Mouse (Mus musculus) CD4-positive helper T cell, adult 2 months (primary cell): Measurements from ENCODE around the gene Sh3bgrl2.
"Not testable (repeated sequence)": the region's sequence is repeated elsewhere in the genome, so short reads cannot be mapped to it uniquely, and the experiment has no call there.

Experiments
- DNase-seq: peaks from one replicate; pipeline ENCODE4 v3.0.0-alpha.2; 2012; ENCODE audit warnings: low read depth, missing footprints, low spot score

Sh3bgrl2 gene

DNA sequence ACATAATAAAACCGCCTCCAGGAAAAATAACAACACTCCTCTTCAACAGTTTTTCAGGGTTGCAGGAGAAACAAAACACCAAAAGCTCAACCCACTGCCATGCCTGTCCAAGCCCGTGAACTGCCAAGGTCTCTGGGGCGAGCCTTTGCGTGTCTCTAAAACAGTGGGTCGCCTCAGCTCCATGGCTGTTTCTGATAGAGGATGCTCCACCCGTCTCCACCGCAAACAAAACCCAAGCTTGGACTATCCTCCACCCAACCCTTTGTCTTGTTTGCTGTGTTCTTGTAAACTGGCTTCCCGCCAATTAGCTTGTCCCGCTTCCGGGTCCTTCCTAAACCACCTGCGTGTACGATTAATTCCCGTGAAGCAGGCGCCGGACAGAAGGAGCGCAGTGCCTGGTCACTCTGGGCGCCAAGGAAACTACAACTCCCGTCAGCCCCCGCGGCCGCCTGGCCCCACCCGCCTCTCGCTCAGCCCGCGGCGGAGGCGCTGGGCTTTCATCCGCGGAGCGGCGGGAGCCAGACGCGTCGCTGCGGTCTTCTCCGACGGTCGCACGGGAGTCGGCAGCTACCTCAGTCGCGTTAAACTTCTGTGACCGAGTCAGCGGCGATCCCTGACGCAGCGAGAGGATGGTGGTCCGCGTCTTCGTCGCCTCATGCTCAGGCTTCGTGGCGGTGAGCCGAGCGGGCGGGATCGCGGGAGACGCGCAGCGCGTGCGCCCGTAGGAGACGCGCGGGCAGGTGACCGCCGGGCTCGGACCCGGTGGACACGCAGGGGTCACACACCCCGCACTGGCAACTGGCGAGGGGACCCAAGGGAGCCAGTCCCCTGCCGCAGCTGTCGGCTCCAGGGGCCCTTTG is at the start of gene Sh3bgrl2:
Sh3bgrl2 (plus strand) TSS at position 498 of the 860 bp plus-strand sequence.
- DNase-seq, result peak; percentile 50

DNA sequence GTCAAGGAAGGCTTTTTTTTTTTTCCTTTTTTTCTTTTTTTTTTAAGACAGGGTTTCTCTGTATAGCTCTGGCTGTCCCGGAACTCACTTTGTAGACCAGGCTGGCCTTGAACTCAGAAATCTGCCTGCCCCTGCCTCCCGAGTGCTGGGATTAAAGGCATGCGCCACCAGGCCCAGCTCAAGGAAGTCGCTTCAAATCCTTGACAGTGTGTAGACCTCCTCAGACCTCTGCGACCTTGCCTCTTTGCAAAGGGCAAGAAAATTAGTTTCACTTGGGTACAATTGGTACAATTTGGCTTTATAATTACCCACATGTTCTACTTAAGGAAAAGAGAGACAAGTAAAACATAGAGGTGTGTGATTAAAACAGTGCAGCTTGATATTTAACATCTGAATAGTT is 29.0 kb upstream of the Sh3bgrl2 start:
- not testable (repeated sequence) for DNase-seq

DNA sequence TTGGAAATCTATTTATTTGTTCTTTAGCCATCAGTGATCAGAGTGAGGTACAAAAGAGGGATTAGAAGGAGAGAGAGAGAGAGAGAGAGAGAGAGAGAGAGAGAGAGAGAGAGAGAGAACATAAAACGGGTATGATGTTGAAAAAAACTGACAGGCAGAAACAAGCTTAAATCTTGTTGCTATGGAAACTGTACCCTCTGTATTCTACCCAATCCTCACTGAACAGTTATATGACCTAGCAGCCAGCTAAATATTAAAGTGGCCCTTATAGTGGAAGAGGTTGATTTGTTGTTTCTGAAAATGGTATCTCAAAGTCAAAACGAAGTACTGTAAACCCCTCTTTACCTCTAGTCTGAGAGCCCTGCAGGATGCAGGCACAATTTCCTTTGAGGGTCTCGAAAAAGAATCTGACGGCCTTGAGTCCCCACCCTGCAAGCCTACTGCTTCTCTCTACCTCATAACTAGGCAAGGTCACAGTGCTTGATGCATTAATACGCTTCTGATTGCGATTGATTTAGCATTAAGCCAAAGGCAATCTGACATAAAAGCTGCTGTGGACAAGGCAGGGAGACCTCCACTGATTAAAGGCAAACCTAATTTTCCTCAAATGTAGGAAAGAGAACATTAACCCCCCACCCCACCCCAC is 28.5 kb upstream of the Sh3bgrl2 start:
- DNase-seq, result no peak

DNA sequence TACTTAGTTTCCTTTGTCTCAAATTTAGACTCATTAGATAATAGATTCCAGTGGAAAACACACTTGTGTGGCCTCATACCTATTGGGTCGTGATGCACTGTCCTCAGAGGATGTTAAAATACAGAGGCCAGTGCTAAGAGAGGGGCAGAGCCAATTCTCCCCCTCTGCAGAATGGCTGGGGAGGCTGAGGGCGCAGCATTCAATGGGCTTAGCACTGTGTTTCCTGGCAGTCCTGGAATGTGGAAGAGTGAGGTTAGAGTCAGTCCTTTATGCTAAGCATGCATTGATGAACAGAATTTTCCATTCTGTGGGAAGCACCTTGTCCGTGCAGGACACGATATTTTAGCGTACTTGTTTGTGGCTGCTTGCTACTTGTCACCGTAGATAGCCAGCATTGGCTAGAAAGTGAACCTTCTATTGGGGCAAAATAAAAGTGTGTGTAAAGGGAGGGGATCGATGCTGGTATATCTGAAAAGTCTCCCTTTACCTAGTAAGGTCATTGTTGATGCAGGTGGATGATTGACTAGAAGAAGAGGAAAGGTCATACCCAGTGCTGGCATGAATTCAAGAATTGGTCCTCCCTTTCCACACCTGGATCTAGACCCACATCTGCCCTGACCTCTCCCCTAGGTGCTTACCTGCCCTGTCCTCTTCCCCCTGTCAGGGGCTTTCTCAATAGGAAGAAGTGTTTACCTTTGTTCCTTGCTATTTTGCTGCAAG is 20.6 kb upstream of the Sh3bgrl2 start:
- no peak for DNase-seq

GRCm38 (mm10) chr9:83533044-83533769 is 14.9 kb upstream of the Sh3bgrl2 start:
- peak; percentile 10 for DNase-seq

- DNase-seq, result no peak
These were observed 11.2 kb upstream of the Sh3bgrl2 start for GRCm38 (mm10) chr9:83536959-83537358.

DNA sequence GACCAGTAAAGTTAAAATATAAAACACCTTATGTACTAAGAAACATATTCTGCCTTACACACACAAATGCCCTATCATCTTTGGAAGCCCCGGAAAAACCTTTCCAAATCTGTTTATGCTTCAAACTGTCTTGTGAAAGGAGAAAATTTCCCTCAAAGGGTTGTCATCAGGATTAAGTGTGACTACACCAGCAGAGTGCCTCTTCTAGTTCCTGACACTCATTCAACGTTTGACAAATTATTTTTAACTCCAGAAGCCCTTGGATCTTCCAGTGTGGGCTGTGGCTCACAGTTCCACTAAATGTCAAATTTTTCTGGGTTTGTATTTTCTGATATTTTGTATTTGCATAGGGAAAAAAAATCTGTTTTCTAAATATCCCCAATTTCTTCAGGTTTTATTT is 10.6 kb upstream of the Sh3bgrl2 start:
- DNase-seq, result no peak

DNA sequence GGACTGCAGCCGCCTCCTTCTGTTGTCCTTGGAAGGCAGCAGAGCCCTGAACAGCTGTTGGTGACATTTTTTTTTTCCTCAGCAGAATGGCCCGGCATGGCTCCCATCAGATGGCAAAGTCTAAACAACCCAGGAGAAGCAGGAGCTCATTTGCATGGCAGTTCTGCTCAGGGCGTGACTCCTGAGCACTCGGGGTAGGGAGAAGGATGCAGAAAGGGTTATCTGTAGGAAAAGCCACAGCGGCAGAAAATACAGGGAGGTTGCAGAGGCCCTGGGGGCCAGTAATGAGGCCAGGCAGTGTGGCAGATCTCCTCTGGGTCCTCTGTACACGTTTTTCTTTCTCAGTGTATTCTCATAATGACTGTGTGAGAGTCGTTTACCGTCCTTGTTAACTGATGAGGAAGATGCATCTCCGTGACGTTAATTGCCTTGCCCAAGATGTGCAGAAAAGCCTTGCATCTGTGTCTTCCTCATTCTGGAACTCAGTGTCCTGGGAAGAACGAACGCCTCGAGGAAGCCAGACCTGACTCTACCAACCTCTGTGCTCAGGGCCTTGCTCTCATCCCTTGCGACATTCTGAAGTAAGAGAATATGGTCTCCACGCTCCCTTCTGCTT is 10.1 kb upstream of the Sh3bgrl2 start:
- no peak for DNase-seq

DNA sequence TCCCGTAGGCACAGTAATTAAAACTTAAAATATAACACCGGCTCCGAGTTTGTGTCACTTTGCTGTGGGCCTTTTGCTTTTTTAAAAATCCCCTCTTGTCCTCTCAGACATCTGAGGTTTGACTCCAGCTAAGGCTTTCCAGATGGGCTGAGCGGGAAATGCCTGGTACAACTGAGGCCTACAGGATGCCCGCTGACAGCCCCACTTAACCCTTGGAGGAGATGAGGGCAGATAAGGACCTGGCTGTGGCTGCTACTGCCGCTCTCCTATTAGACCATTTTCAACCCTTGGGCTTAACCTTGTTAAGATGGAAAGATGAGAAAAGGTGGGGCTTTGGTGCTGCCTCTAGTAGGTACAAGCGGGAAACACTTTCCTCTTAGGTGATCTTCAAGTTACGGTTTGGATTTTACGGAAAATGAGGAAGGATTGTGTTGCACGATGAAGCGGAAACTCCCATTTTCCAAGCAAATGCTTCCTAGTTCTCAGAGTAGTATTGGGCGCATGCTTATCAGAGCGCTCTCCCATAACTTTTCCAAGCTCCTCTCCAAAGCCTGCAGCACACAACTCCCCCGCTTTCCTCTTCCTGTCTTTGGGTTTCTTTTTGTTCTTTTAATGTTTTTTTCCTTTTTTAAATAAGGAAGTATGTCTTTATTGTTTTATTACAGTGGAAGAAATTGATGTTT is 8.2 kb upstream of the Sh3bgrl2 start:
- no peak for DNase-seq

- no peak for DNase-seq
These were observed 7.7 kb upstream of the Sh3bgrl2 start for GRCm38 (mm10) chr9:83540492-83540857.

- no peak for DNase-seq
These were observed 7.2 kb upstream of the Sh3bgrl2 start for GRCm38 (mm10) chr9:83540975-83541374.

- no peak for DNase-seq
These were observed 2.9 kb upstream of the Sh3bgrl2 start for GRCm38 (mm10) chr9:83545240-83545639.

DNA sequence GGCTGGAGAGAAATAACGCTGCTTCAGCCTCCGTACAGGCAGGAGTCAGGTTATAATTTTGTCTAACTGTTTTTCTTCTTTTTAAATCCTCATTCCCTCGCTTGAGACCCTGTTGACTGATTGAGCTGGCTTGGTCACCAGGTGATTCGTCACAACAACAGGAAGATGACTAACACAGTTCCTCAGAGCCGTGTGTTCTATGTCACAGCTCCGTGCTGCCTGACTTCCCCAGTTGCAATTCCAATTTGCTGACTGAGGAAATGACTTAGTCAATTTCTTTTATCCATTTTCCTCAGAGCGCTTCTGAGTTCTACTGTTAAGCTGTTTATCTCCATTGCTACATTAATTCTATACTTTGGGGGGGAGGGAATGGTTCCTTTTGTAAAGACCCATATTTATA is 1.8 kb upstream of the Sh3bgrl2 start:
- DNase-seq, result no peak

- no peak for DNase-seq
These were observed 898 bp upstream of the Sh3bgrl2 start for GRCm38 (mm10) chr9:83547229-83547628.

GRCm38 (mm10) chr9:83549866-83550265 is 1.7 kb downstream of the Sh3bgrl2 start:
- peak; percentile 59 for DNase-seq

- peak; percentile 7 for DNase-seq
These were observed 3.0 kb downstream of the Sh3bgrl2 start for GRCm38 (mm10) chr9:83551116-83551515.

- peak; percentile 55 for DNase-seq
These were observed 3.5 kb downstream of the Sh3bgrl2 start for GRCm38 (mm10) chr9:83551632-83552031.

DNA sequence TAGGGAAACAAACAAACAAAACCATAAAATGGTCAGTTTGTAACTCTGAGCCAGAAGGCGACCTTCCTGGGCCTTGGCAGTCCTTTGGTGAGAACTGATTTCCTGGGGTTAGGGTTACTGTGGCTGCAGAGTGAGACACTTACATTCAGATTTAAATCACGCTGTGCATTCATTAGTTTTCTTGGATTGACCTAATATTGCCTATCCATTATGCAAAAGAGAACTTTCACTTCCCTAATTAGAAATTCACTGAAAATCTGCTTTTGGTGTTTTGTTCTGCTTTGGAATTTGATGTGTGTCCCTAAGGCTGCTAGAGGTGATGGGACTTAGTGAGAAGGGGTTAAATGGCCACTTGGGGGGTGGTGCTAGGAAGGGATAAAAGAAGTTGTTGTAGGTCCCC is 7.5 kb downstream of the Sh3bgrl2 start:
- no peak for DNase-seq

DNA sequence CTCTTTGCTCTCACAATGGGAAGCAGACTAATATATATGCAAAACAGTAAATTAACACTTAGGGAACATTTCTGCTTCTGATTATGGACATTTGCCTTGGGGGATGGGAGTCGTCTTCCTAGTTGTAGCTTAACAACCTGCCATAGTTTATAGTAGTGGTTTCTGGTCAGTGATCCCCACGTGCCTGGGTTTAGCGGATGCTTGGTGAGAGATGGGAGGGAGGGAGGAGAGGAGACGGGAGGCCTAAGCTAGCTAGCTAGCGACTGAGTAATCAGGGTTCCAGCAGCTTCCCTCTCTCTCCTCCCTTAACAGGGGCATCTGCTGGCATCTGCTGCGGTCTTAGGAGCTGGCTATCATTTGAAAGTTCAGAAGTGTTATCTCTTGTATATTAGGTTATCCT is 8.1 kb downstream of the Sh3bgrl2 start:
- no peak for DNase-seq
